Mouse (Mus musculus): ENCODE data around the gene Grin2c.

- TF ChIP-seq CTCF (IDR thresholded peaks at IDR 0.05; ENCODE audit: borderline replicate concordance, extremely low read depth, insufficient read depth, insufficient read length) (no peak), POLR2A (IDR thresholded peaks at IDR 0.05; ENCODE audit: borderline replicate concordance, extremely low read depth, insufficient read depth, insufficient read length, poor library complexity, severe bottlenecking) (no peak)
These were observed 47.8 kb downstream of the Grin2c start for GRCm38 (mm10) chr11:115219263-115219662.
